Mouse (Mus musculus) thymus, postnatal 25 days (tissue): ENCODE results near the gene Kcnj6.

ENCODE experiments used
- DNase-seq: peaks from one replicate; pipeline ENCODE4 v3.0.0; 2022

Gene Kcnj6

GRCm38 (mm10) chr16:94701971-94702370 is 295.5 kb downstream of the Kcnj6 start:
- no peak for DNase-seq

GRCm38 (mm10) chr16:94701141-94701540 is 296.4 kb downstream of the Kcnj6 start:
- DNase-seq = no peak
